Mouse (Mus musculus) cerebellum, adult 2 months (tissue): ENCODE measurements around the gene Polr2j. TPM values are rescaled to one million over a fixed set of nuclear protein-coding genes. Genes with fewer than 3 reads are reported as not detected.

Experiments used
- DNase-seq, 2 experiments: peaks; one replicate each; pipeline ENCODE4 v3.0.0; 2021
- H3K27ac ChIP-seq: fragments of 200-500 bp; 2 replicates; pipeline ENCODE4 v1.5.1; 2012; ENCODE audit warnings: low read length, control low read depth, inconsistent platforms; ENCODE audit not compliant: insufficient read depth
- H3K27me3 ChIP-seq: fragments of 200-500 bp; 2 replicates; pipeline ENCODE4 v1.6.1; 2012; ENCODE audit warnings: inconsistent platforms, mild to moderate bottlenecking, low read length, moderate library complexity; ENCODE audit not compliant: control insufficient read depth, insufficient read depth
- H3K4me1 ChIP-seq: fragments of 200-500 bp; 2 replicates; pipeline ENCODE4 v1.6.1; 2011; ENCODE audit warnings: low read length; ENCODE audit not compliant: control insufficient read depth, insufficient read depth
- H3K4me3 ChIP-seq: fragments of 200-500 bp; replicated peaks from 2 replicates; pipeline ENCODE3; 2011; ENCODE audit warnings: mild to moderate bottlenecking, low read depth, low read length, control low read depth; ENCODE audit not compliant: insufficient read depth
- CTCF ChIP-seq: fragments of 200-500 bp; IDR thresholded peaks from 2 replicates; pipeline ENCODE4 v1.5.1; 2011; ENCODE audit warnings: low read depth, mild to moderate bottlenecking, control low read depth, low read length, moderate library complexity, borderline replicate concordance; ENCODE audit not compliant: insufficient read depth
- POLR2A ChIP-seq: fragments of 200-500 bp; IDR thresholded peaks from 2 replicates; pipeline ENCODE4 v1.6.1; 2011; ENCODE audit warnings: low read length, control low read depth, borderline replicate concordance; ENCODE audit not compliant: insufficient read depth
- WGBS: fragments of 180-500 bp; shearing (Covaris S2); methylation state at CpG from one replicate; pipeline ENCODE4 v1.1.7; 2018; 5-methylcytosine and 5-hydroxymethylcytosine counted together
- polyA plus RNA-seq: library from polyadenylated mRNA; depleted of rRNA; stranded (reverse); fragments of >200 nt; gene quantifications from 2 replicates; pipeline ENCODE4 v1.2.3, GENCODE M21; 2012; rRNA removed

The Polr2j gene
- 121 and 123 TPM in 2 replicates for polyA plus RNA-seq

GRCm38 (mm10) chr5:136115891-136116783 is at the start of gene Polr2j:
Gene Polr2j, plus strand, starts transcription at chr5:136116631.
- WGBS = 4% methylated on average over 42 of the region's 42 CpGs
- H3K4me1 ChIP-seq = peaks cover 6% of the 10 kb centered on the region; the same call in 1 of the 2 replicates
- H3K27ac ChIP-seq = peak within 1 kb of the TSS; percentile 54; the same call in 1 of the 2 replicates
- DNase-seq = peak; percentile 96 to 99
- H3K27me3 ChIP-seq = no peaks in the 10 kb centered on the region
- H3K4me3 ChIP-seq = peak within 1 kb of the TSS; percentile 88
- peak; percentile 91 for TF ChIP-seq CTCF
- peak; percentile 97 for TF ChIP-seq POLR2A

- TF ChIP-seq CTCF = no peak
- TF ChIP-seq POLR2A = no peak
- Histone ChIP-seq H3K27ac (no peak overlapping the region), H3K4me3 (no peak overlapping the region), H3K4me1 (no peaks in the 10 kb centered on the region), H3K27me3 (no peaks in the 10 kb centered on the region)
- no peak for DNase-seq
- 65% methylated on average over 2 of the region's 2 CpGs for WGBS
Observed at GRCm38 (mm10) chr5:136069411-136069810, 47.0 kb upstream of the Polr2j start.

DNA sequence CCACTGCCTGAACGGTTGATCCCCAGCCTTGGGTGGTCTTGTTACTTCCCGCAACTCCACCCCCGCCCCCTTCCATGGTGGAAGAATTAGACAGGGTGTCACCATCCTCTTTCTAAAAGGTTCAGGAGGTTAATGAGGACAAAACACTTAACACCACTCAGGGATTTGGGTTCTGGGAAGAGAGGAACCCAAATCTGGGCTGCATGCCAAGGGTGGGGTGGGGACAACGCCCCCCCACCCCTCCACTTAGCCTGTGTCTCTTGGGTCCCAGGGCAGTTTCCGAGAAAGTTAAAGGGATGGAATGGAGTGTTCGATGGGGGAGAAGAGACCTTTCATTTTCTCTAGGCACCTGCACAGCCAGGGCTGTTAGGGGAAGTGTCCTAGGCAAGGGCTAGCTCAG is 43.4 kb upstream of the Polr2j start:
- Histone ChIP-seq H3K4me3 (no peak overlapping the region), H3K4me1 (no peaks in the 10 kb centered on the region), H3K27ac (no peak overlapping the region), H3K27me3 (no peaks in the 10 kb centered on the region)
- DNase-seq = no peak
- 45% methylated on average over 6 of the region's 6 CpGs for WGBS
- TF ChIP-seq CTCF = no peak
- no peak for TF ChIP-seq POLR2A

DNA sequence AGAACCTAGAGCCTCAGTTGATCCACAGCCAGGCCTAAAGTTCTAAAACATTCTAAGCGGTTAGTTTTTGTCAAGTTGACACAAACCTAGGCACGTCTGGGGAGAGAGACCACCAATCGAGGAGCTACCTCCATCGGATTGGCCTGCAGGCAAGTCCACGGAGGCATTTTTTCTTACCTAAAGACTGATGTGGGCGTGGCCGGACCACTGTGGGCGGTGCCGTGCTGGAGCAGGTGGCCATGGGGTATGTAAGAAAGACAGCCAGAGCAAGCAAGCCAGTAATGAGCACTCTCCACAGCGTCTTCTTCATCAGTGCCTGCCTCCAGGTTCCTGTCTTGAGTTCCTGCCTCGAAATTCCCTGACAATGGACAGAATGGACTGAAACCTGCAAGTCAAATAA is 42.9 kb upstream of the Polr2j start:
- WGBS = 63% methylated on average over 11 of the region's 11 CpGs
- H3K27me3 ChIP-seq = no peaks in the 10 kb centered on the region
- no peak for TF ChIP-seq POLR2A
- no peak for TF ChIP-seq CTCF
- no peak overlapping the region for H3K4me3 ChIP-seq
- H3K27ac ChIP-seq = no peak overlapping the region
- no peaks in the 10 kb centered on the region for H3K4me1 ChIP-seq
- DNase-seq = no peak

- DNase-seq = no peak
- no peaks in the 10 kb centered on the region for H3K27me3 ChIP-seq
- WGBS = 84% methylated on average over 5 of the region's 5 CpGs
- no peak overlapping the region for H3K4me3 ChIP-seq
- no peaks in the 10 kb centered on the region for H3K4me1 ChIP-seq
- TF ChIP-seq POLR2A (no peak), CTCF (no peak)
- H3K27ac ChIP-seq = no peak overlapping the region
Observed at GRCm38 (mm10) chr5:136075076-136075475, 41.4 kb upstream of the Polr2j start.

- WGBS = 16% methylated on average over 7 of the region's 7 CpGs
Observed at GRCm38 (mm10) chr5:136076284-136076683, 40.1 kb upstream of the Polr2j start.

DNA sequence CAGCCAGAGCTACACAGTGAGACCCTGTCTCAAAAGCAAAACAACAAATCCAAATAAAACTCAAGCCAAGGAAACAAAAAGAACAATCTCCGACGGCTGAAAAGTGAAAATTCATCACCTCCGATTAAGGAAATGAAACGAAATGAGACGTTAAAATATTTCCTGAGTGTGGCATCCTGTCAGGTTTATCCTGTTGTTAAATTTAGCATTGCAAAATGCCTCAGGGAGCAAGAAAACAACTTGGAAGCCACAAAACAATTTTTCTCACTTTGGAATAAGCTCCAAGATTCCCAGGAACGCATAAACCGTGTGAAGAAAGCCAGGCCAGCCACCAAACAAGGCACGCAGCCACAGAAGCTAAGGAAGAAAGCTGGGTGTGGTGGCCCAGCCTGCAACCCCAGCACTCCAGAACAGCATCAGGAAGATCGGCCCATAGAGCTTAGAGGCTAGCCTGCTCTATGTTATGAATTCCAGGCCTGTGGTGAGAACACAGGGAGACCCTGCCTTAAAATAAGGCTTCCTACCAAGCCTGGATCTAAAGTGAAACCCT is 39.4 kb upstream of the Polr2j start:
- Histone ChIP-seq H3K4me1 (no peaks in the 10 kb centered on the region), H3K27me3 (no peaks in the 10 kb centered on the region), H3K27ac (no peak overlapping the region), H3K4me3 (no peak overlapping the region)
- 83% methylated on average over 9 of the region's 9 CpGs for WGBS
- TF ChIP-seq POLR2A (no peak), CTCF (no peak)
- DNase-seq = no peak

More at GRCm38 (mm10) chr5:136076284-136076683, 40.1 kb upstream of the Polr2j start:
- no peaks in the 10 kb centered on the region for H3K4me1 ChIP-seq
- no peak overlapping the region for H3K4me3 ChIP-seq
- no peak for DNase-seq
- H3K27ac ChIP-seq = no peak overlapping the region
- H3K27me3 ChIP-seq = no peaks in the 10 kb centered on the region
- TF ChIP-seq POLR2A (no peak), CTCF (no peak)

DNA sequence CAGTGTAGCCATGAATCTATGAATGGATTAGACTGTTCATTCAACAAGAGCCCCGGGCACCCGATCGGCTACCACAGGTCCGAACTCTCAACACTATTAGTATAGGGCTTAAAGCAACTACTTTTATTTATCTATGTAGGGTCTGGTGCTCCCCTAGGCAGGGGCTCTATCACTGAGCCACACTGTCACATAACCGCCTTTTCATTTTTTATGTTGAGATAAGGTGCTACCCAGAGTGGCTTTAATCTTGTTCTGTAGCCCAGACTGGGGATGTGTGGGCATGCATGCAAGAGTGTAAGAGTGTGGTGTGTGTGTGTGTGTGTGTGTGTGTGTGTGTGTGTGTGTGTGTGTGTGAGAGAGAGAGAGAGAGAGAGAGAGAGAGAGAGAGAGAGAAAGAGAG is 38.3 kb upstream of the Polr2j start:
- no peak overlapping the region for H3K27ac ChIP-seq
- H3K4me3 ChIP-seq = no peak overlapping the region
- DNase-seq = no peak
- H3K27me3 ChIP-seq = no peaks in the 10 kb centered on the region
- TF ChIP-seq CTCF = no peak
- TF ChIP-seq POLR2A = no peak
- 96% methylated on average over 5 of the region's 5 CpGs for WGBS
- H3K4me1 ChIP-seq = no peaks in the 10 kb centered on the region
